Mouse (Mus musculus): ENCODE results near the gene C2cd2. TPM values are rescaled to one million over a fixed set of nuclear protein-coding genes. Genes with fewer than 3 reads are reported as not detected.
A peak's percentile ranks its signal among the peaks of the same experiment; 100 is the strongest.

Gene C2cd2
- polyA plus RNA-seq, 1 experiment from 2014 or later: 15.5 TPM

DNA sequence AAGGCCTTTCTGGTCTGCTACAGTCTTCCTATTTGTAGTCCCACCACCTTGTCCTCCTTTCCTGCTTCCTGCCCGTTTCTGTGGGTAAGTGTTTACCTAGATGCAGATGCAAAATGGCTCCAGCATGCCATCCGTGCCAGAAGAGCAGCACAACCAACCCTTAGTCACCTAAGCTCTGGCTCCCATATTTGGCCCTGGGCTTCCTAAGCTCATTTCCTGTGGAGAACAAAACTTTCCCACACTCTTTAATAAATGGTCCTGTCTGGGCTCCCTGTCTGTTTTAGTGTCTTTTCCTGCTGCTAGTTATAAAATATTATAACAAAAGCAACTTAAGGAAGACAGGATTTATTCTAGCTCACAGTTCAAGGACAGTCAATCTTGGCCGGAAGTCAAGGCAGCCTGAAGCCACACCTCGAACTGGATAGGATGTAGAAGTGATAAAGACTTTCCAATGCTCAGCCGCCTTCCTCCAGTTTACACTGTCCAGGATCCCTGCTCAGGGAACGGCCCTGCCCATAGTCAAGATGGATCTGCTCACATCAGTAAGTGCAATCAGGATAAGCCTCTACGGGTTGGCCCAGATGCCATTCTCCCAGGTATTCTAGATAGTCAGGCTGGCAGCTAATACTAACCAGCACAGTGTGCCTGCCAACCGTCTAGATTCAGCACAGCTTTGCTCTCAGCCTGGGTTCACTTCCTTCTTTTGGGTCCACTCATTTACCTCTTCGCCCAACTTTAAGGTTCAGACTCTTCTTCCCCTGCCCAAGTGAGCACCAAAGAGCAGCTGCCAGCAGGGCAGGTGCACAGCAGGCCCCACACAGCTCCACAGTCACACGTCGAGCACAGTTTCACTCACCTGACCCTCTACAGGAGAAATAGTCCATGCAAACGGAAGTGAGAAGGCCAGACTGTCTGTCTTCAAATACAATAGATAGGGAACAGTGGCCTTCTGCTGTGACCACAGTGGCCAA lies 117.1 kb downstream of the C2cd2 start:
- ATAC-seq (replicated peaks; ENCODE audit: low FRiP score, low read depth) (no peak), DNase-seq (ENCODE audit: low spot score) (peak; percentile 9)
- TF ChIP-seq CTCF (IDR thresholded peaks at IDR 0.05; ENCODE audit: low read depth): no peak

DNA sequence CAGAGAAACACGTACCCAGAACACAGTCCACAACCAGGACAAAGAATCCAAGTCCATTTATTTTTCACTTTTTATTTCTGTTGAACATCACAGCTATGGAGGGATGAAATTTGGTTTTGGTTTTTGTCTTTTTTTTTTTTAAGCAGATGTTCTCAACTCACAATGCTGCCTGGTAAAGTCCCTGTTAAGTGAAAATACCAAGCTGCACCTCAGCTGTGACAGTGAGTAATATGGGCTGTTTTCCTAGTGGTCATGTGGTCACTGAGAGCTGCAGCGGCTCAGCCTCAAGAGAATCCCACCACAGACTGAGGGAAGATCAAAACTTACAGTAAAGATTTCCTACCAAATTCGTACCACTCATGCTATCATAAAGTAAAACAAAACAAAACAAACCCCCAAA lies 130.2 kb downstream of the C2cd2 start:
- Histone ChIP-seq H3K4me3 (replicated peaks; ENCODE audit: low read depth, low read length) (no peak overlapping the region), H3K9ac (ENCODE audit: low read depth, low read length) (no peak overlapping the region), H3K27ac (no peak overlapping the region), H3K36me3 (ENCODE audit: insufficient read depth, low read length) (peaks cover 54% of the 10 kb centered on the region), H3K9me3 (replicated peaks; ENCODE audit: low read length) (no peaks in the 10 kb centered on the region), H3K4me1 (replicated peaks; ENCODE audit: insufficient read depth, low read length) (no peaks in the 10 kb centered on the region), H3K4me2 (ENCODE audit: low read length) (no peak overlapping the region), H3K27me3 (ENCODE audit: insufficient read depth, low read length) (no peaks in the 10 kb centered on the region)
- no peak for DNase-seq (ENCODE audit: low spot score)
- ATAC-seq (replicated peaks; ENCODE audit: low FRiP score, low read depth): no peak
- 89% methylated on average over 3 of the region's 3 CpGs for WGBS
- no peak for TF ChIP-seq CTCF (IDR thresholded peaks at IDR 0.05; ENCODE audit: low read depth)

More for the DNA sequence above, 117.1 kb downstream of the C2cd2 start:
- Histone ChIP-seq H3K9ac (ENCODE audit: low read depth, low read length) (no peak overlapping the region), H3K4me1 (replicated peaks; ENCODE audit: insufficient read depth, low read length) (peaks cover 8% of the 10 kb centered on the region; the same call in 1 of the 2 replicates), H3K4me3 (replicated peaks; ENCODE audit: low read depth, low read length) (no peak overlapping the region), H3K4me2 (ENCODE audit: low read length) (no peak overlapping the region), H3K36me3 (ENCODE audit: insufficient read depth, low read length) (0 out of 2 replicates have a peak, but pooled peaks cover 11% of the 10 kb centered on the region), H3K27ac (no peak overlapping the region), H3K27me3 (ENCODE audit: insufficient read depth, low read length) (no peaks in the 10 kb centered on the region), H3K9me3 (replicated peaks; ENCODE audit: low read length) (no peaks in the 10 kb centered on the region)
- WGBS: 76% methylated on average over 12 of the region's 12 CpGs

GRCm38 (mm10) chr16:97828207-97828606 lies 134.2 kb downstream of the C2cd2 start:
- WGBS: 94% methylated on average over 1 of the region's 1 CpGs
- no peaks in the 10 kb centered on the region for H3K9me3 ChIP-seq (replicated peaks; ENCODE audit: low read length)

DNA sequence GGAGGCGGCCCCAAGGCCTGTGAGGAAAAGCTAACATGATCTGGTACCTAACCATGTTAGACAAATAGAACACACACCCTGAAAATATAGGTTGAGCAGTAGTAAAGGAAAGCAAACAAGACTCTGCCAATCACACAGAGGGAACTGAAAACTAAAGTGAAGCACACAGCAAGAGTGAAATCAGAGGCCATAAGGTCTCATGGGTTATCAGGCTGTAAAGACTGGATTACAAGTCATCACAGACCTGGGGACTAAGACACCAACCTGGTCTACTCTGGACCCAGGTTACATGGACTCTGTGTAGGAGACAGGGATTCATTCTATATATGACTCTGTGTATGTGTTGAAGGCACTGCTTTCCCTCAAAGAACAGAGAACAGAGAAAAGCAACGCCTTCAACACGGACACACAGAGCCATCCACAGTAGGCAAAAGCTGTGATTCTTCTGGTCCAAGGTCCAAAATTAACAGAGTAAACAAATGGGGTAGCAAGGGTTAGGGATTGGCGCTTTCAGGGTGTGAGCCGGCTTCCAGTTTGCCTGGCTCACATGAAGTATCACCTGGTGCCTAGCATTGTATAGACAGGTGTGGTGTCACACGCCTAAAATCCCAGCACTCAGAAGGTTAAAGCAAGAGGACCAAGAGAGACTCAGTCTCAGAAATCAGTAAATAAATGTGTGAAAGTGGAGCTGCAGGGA lies 138.9 kb downstream of the C2cd2 start:
- DNase-seq (ENCODE audit: low spot score): no peak
- no peak for ATAC-seq (replicated peaks; ENCODE audit: low FRiP score, low read depth)
- Histone ChIP-seq H3K9ac (ENCODE audit: low read depth, low read length) (no peak overlapping the region), H3K36me3 (ENCODE audit: insufficient read depth, low read length) (peaks cover 36% of the 10 kb centered on the region), H3K27ac (no peak overlapping the region), H3K4me3 (replicated peaks; ENCODE audit: low read depth, low read length) (no peak overlapping the region), H3K9me3 (replicated peaks; ENCODE audit: low read length) (no peaks in the 10 kb centered on the region), H3K27me3 (ENCODE audit: insufficient read depth, low read length) (no peaks in the 10 kb centered on the region), H3K4me1 (replicated peaks; ENCODE audit: insufficient read depth, low read length) (no peaks in the 10 kb centered on the region), H3K4me2 (ENCODE audit: low read length) (no peak overlapping the region)
- 89% methylated on average over 6 of the region's 6 CpGs for WGBS
- TF ChIP-seq CTCF (IDR thresholded peaks at IDR 0.05; ENCODE audit: low read depth): no peak

More at GRCm38 (mm10) chr16:97828207-97828606, 134.2 kb downstream of the C2cd2 start:
- Histone ChIP-seq H3K4me1 (replicated peaks; ENCODE audit: insufficient read depth, low read length) (no peaks in the 10 kb centered on the region), H3K9ac (ENCODE audit: low read depth, low read length) (no peak overlapping the region), H3K27ac (no peak overlapping the region), H3K27me3 (ENCODE audit: insufficient read depth, low read length) (no peaks in the 10 kb centered on the region), H3K4me3 (replicated peaks; ENCODE audit: low read depth, low read length) (no peak overlapping the region), H3K36me3 (ENCODE audit: insufficient read depth, low read length) (peaks cover 33% of the 10 kb centered on the region), H3K4me2 (ENCODE audit: low read length) (no peak overlapping the region)
- DNase-seq (ENCODE audit: low spot score) (no peak), ATAC-seq (replicated peaks; ENCODE audit: low FRiP score, low read depth) (no peak)
- TF ChIP-seq CTCF (IDR thresholded peaks at IDR 0.05; ENCODE audit: low read depth): no peak

GRCm38 (mm10) chr16:97819532-97819931 lies 142.9 kb downstream of the C2cd2 start:
- no peak overlapping the region for H3K27ac ChIP-seq
- WGBS: 81% methylated on average over 4 of the region's 4 CpGs
- peaks cover 39% of the 10 kb centered on the region for H3K36me3 ChIP-seq (ENCODE audit: insufficient read depth, low read length)
- TF ChIP-seq CTCF (IDR thresholded peaks at IDR 0.05; ENCODE audit: low read depth): no peak
- DNase-seq (ENCODE audit: low spot score): peak; percentile 9
- H3K4me2 ChIP-seq (ENCODE audit: low read length): no peak overlapping the region
- no peaks in the 10 kb centered on the region for H3K27me3 ChIP-seq (ENCODE audit: insufficient read depth, low read length)
- H3K4me1 ChIP-seq (replicated peaks; ENCODE audit: insufficient read depth, low read length): no peaks in the 10 kb centered on the region
- no peak for ATAC-seq (replicated peaks; ENCODE audit: low FRiP score, low read depth)
- no peak overlapping the region for H3K9ac ChIP-seq (ENCODE audit: low read depth, low read length)
- H3K9me3 ChIP-seq (replicated peaks; ENCODE audit: low read length): no peaks in the 10 kb centered on the region
- no peak overlapping the region for H3K4me3 ChIP-seq (replicated peaks; ENCODE audit: low read depth, low read length)

GRCm38 (mm10) chr16:97817414-97817813 lies 145.0 kb downstream of the C2cd2 start:
- H3K27me3 ChIP-seq (ENCODE audit: insufficient read depth, low read length): no peaks in the 10 kb centered on the region
- H3K36me3 ChIP-seq (ENCODE audit: insufficient read depth, low read length): peaks cover 49% of the 10 kb centered on the region
- no peak overlapping the region for H3K4me2 ChIP-seq (ENCODE audit: low read length)
- no peak overlapping the region for H3K27ac ChIP-seq
- DNase-seq (ENCODE audit: low spot score) (no peak), ATAC-seq (replicated peaks; ENCODE audit: low FRiP score, low read depth) (no peak)
- H3K9me3 ChIP-seq (replicated peaks; ENCODE audit: low read length): no peaks in the 10 kb centered on the region
- H3K9ac ChIP-seq (ENCODE audit: low read depth, low read length): no peak overlapping the region
- 89% methylated on average over 1 of the region's 1 CpGs for WGBS
- no peak overlapping the region for H3K4me3 ChIP-seq (replicated peaks; ENCODE audit: low read depth, low read length)
- no peak for TF ChIP-seq CTCF (IDR thresholded peaks at IDR 0.05; ENCODE audit: low read depth)
- no peaks in the 10 kb centered on the region for H3K4me1 ChIP-seq (replicated peaks; ENCODE audit: insufficient read depth, low read length)

Measured in kidney, postnatal 0 days (tissue).